Mouse (Mus musculus): ENCODE results near the gene Zbtb20. TPM values are rescaled to one million over a fixed set of nuclear protein-coding genes. Genes with fewer than 3 reads are reported as not detected.

The Zbtb20 gene
- polyA plus RNA-seq, 1 experiment from 2014 or later = 80.6 TPM

DNA sequence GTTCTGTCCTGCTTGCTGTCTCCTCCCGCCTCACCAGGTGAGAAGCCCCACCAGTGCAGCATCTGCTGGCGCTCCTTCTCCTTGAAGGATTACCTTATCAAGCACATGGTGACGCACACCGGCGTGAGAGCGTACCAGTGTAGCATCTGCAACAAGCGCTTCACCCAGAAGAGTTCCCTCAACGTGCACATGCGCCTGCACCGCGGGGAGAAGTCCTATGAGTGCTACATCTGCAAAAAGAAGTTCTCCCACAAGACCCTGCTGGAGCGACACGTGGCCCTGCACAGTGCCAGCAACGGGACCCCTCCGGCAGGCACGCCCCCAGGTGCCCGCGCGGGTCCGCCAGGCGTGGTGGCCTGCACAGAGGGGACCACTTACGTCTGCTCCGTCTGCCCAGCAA lies 742.6 kb downstream of the Zbtb20 start:
- no peak overlapping the region for H3K27ac ChIP-seq (replicated peaks; ENCODE audit: low read depth, low read length)
- 93% methylated on average over 23 of the region's 23 CpGs for WGBS
- H3K9me3 ChIP-seq (ENCODE audit: control insufficient read depth, low read length) = no peaks in the 10 kb centered on the region
- no peaks in the 10 kb centered on the region for H3K27me3 ChIP-seq (ENCODE audit: control insufficient read depth, insufficient read depth, low read length)
- H3K4me3 ChIP-seq (replicated peaks; ENCODE audit: low read depth, low read length) = no peak overlapping the region
- no peak overlapping the region for H3K9ac ChIP-seq (replicated peaks; ENCODE audit: low read length)
- DNase-seq = no peak
- no peak; the same call in 1 of the 2 replicates for ATAC-seq (ENCODE audit: low FRiP score, low TSS enrichment)
- peaks cover 25% of the 10 kb centered on the region for H3K36me3 ChIP-seq (ENCODE audit: control insufficient read depth, insufficient read depth, low read length)
- H3K4me1 ChIP-seq (ENCODE audit: control insufficient read depth, insufficient read depth, low read length) = peaks cover 2% of the 10 kb centered on the region; the same call in 1 of the 2 replicates
- H3K4me2 ChIP-seq (ENCODE audit: low read length) = no peak overlapping the region

DNA sequence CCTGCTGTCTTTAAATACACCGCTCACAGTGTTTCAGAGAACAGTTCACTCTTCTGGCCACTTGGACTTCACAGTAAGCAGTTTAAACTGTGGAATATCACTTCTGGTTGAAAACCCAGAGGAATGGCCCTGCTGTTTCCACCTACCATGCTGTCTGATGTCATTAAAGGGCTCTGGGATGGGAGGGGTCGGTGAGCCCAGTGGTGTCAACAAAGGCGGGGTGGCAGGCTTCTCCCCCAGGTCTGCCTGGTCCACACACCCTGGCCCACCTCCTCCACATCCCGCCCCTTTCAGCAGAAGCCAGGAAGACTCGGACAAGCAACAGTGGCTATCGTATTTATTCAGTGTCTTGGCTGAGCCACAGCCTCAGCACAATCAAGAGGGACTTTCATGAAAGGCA lies 743.6 kb downstream of the Zbtb20 start:
- WGBS = 32% methylated on average over 6 of the region's 6 CpGs
- DNase-seq (no peak), ATAC-seq (ENCODE audit: low FRiP score, low TSS enrichment) (no peak)
- H3K9ac ChIP-seq (replicated peaks; ENCODE audit: low read length) = no peak overlapping the region
- peaks cover 25% of the 10 kb centered on the region for H3K36me3 ChIP-seq (ENCODE audit: control insufficient read depth, insufficient read depth, low read length)
- H3K27ac ChIP-seq (replicated peaks; ENCODE audit: low read depth, low read length) = no peak overlapping the region
- H3K27me3 ChIP-seq (ENCODE audit: control insufficient read depth, insufficient read depth, low read length) = no peaks in the 10 kb centered on the region
- H3K4me2 ChIP-seq (ENCODE audit: low read length) = no peak overlapping the region
- H3K4me1 ChIP-seq (ENCODE audit: control insufficient read depth, insufficient read depth, low read length) = peaks cover 3% of the 10 kb centered on the region; the same call in 1 of the 2 replicates
- H3K4me3 ChIP-seq (replicated peaks; ENCODE audit: low read depth, low read length) = no peak overlapping the region
- H3K9me3 ChIP-seq (ENCODE audit: control insufficient read depth, low read length) = no peaks in the 10 kb centered on the region

DNA sequence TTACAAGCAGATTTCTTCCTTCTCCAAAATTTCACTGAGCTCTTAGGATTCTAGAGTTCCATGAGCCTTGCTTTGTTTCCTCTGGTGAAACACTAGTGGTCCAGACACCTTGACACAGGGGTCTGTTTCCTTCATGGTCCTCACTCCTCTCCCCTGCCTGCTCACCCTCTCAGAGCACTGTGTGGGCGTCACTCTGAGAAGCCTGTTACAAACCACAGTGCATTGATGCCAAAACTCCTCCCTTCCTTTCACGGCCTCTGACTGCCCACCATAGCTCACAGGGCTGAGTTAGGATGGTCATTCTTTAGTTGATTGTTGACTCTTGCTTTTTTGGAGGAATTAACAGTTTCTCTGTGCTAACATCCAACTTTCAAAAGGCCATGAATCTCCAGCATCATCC lies 744.7 kb downstream of the Zbtb20 start:
- no peak for ATAC-seq (ENCODE audit: low FRiP score, low TSS enrichment)

DNA sequence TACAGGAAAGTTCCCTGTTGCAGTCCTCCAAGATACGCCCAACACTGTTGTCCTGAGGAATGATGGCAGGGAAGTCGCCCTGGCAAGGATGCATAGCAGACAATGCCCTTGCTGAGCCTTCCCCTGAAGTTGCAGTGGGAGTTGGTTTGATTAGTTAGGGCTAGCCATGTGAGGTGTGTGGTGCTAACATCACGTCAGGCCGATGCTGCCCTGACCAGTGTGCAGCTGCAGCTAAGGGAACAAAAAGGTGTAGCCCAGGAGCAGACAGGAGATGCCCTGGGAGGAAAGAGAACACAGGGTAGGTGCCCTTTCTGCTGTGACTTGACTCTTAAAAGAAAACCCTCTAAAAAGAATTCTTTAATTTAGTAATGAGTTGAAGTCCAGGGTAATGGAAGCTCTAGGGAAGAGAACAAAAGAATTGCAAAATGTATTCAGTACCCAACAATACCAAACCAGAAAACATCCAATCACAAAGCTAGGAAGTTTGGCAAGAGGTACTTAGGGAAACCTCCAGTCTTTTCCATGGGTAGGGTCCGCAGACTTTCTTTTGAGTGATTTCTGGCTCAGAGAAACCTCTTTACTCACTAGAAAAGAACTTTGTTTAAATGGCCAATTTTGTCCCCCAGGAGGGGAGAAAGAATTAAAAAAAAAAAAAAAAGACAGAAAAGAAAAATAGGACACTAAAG lies 747.8 kb downstream of the Zbtb20 start:
- peaks cover 41% of the 10 kb centered on the region for H3K36me3 ChIP-seq (ENCODE audit: control insufficient read depth, insufficient read depth, low read length)
- ATAC-seq (ENCODE audit: low FRiP score, low TSS enrichment) = peak; percentile 69
- peak; percentile 48 for DNase-seq
- H3K27ac ChIP-seq (replicated peaks; ENCODE audit: low read depth, low read length) = peak overlapping the region; percentile 53
- no peaks in the 10 kb centered on the region for H3K9me3 ChIP-seq (ENCODE audit: control insufficient read depth, low read length)
- no peak overlapping the region for H3K4me2 ChIP-seq (ENCODE audit: low read length)
- no peak overlapping the region for H3K9ac ChIP-seq (replicated peaks; ENCODE audit: low read length)
- H3K4me1 ChIP-seq (ENCODE audit: control insufficient read depth, insufficient read depth, low read length) = peaks cover 3% of the 10 kb centered on the region; the same call in 1 of the 2 replicates
- H3K27me3 ChIP-seq (ENCODE audit: control insufficient read depth, insufficient read depth, low read length) = no peaks in the 10 kb centered on the region
- H3K4me3 ChIP-seq (replicated peaks; ENCODE audit: low read depth, low read length) = no peak overlapping the region
- WGBS = 45% methylated on average over 5 of the region's 5 CpGs

More for the DNA sequence above, 744.7 kb downstream of the Zbtb20 start:
- Histone ChIP-seq H3K4me2 (ENCODE audit: low read length) (no peak overlapping the region), H3K9ac (replicated peaks; ENCODE audit: low read length) (no peak overlapping the region), H3K27me3 (ENCODE audit: control insufficient read depth, insufficient read depth, low read length) (no peaks in the 10 kb centered on the region), H3K36me3 (ENCODE audit: control insufficient read depth, insufficient read depth, low read length) (peaks cover 26% of the 10 kb centered on the region), H3K9me3 (ENCODE audit: control insufficient read depth, low read length) (no peaks in the 10 kb centered on the region), H3K4me1 (ENCODE audit: control insufficient read depth, insufficient read depth, low read length) (peaks cover 3% of the 10 kb centered on the region; the same call in 1 of the 2 replicates), H3K4me3 (replicated peaks; ENCODE audit: low read depth, low read length) (no peak overlapping the region), H3K27ac (replicated peaks; ENCODE audit: low read depth, low read length) (no peak overlapping the region)
- 11% methylated on average over 2 of the region's 2 CpGs for WGBS
- DNase-seq = no peak

DNA sequence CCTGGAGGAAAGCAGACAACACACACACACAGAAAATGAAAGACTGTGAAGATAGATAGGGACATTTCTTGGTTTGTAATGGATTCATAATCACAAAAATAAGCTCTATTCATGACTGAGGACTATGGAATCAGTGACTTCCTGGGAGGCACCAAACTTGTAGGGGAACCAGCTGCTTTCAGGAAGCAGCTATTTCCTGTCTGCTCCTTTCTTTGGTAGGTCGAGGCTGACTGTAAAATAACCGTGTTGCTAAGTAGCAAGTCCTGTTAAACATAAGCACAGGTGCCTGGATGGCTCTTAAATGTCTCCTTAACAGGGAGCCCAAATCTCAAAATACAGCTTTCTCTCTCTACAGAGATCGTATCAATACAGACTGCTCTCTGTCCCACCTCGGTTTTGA lies 749.2 kb downstream of the Zbtb20 start:
- Histone ChIP-seq H3K36me3 (ENCODE audit: control insufficient read depth, insufficient read depth, low read length) (peaks cover 31% of the 10 kb centered on the region), H3K27me3 (ENCODE audit: control insufficient read depth, insufficient read depth, low read length) (no peaks in the 10 kb centered on the region), H3K9ac (replicated peaks; ENCODE audit: low read length) (no peak overlapping the region), H3K27ac (replicated peaks; ENCODE audit: low read depth, low read length) (no peak overlapping the region), H3K4me3 (replicated peaks; ENCODE audit: low read depth, low read length) (no peak overlapping the region), H3K9me3 (ENCODE audit: control insufficient read depth, low read length) (no peaks in the 10 kb centered on the region), H3K4me1 (ENCODE audit: control insufficient read depth, insufficient read depth, low read length) (peaks cover 3% of the 10 kb centered on the region; the same call in 1 of the 2 replicates), H3K4me2 (ENCODE audit: low read length) (no peak overlapping the region)
- no peak for DNase-seq
- 88% methylated on average over 4 of the region's 4 CpGs for WGBS
- ATAC-seq (ENCODE audit: low FRiP score, low TSS enrichment) = no peak

DNA sequence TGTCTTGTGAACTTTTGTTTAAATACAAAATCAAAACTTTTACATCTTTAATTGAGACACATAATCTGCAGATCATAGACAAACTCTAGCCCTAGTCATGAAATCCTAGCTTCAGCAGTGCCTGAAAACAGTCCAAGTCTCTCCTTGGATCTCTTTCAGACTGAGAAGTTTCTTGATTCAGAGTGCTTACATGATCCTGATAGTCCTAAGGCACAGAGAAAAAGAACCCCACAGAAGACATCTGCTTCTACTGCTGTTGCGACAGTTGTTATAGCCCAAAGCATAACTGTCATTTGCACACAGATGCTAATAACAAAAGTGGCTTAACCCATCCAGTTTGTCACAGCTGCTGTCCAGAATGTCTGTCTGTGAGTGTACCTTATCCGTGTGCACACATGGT lies 749.6 kb downstream of the Zbtb20 start:
- H3K9me3 ChIP-seq (ENCODE audit: control insufficient read depth, low read length) = no peaks in the 10 kb centered on the region
- H3K36me3 ChIP-seq (ENCODE audit: control insufficient read depth, insufficient read depth, low read length) = peaks cover 28% of the 10 kb centered on the region
- H3K9ac ChIP-seq (replicated peaks; ENCODE audit: low read length) = no peak overlapping the region
- H3K4me2 ChIP-seq (ENCODE audit: low read length) = no peak overlapping the region
- no peak overlapping the region; the same call in 1 of the 2 replicates for H3K27ac ChIP-seq (replicated peaks; ENCODE audit: low read depth, low read length)
- H3K4me1 ChIP-seq (ENCODE audit: control insufficient read depth, insufficient read depth, low read length) = peaks cover 3% of the 10 kb centered on the region; the same call in 1 of the 2 replicates
- no peak overlapping the region for H3K4me3 ChIP-seq (replicated peaks; ENCODE audit: low read depth, low read length)
- H3K27me3 ChIP-seq (ENCODE audit: control insufficient read depth, insufficient read depth, low read length) = no peaks in the 10 kb centered on the region
- WGBS = 83% methylated on average over 2 of the region's 2 CpGs
- DNase-seq (no peak), ATAC-seq (ENCODE audit: low FRiP score, low TSS enrichment) (no peak)

DNA sequence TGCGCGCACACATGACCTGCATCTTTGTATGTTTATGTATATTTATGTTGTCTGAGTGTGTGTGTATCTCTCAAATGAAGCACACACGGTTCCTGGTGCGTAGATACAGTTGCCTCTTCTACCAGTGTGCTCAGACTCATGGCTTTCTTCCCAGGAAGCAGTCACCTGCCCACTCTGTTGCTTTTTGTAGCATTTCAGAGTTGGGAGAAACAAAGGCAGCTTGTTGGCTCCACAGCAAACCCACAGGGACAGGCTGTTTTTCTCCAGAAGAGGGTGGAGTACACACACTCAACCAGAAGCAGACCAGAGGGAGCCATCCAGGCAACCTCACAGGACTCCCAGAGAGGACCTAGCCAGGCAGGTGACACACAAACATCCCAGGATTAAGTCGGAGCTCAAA lies 750.3 kb downstream of the Zbtb20 start:
- peaks cover 3% of the 10 kb centered on the region; the same call in 1 of the 2 replicates for H3K4me1 ChIP-seq (ENCODE audit: control insufficient read depth, insufficient read depth, low read length)
- H3K27me3 ChIP-seq (ENCODE audit: control insufficient read depth, insufficient read depth, low read length) = no peaks in the 10 kb centered on the region
- H3K36me3 ChIP-seq (ENCODE audit: control insufficient read depth, insufficient read depth, low read length) = peaks cover 26% of the 10 kb centered on the region
- 97% methylated on average over 5 of the region's 5 CpGs for WGBS
- ATAC-seq (ENCODE audit: low FRiP score, low TSS enrichment) (no peak), DNase-seq (no peak)
- no peak overlapping the region for H3K27ac ChIP-seq (replicated peaks; ENCODE audit: low read depth, low read length)
- H3K4me3 ChIP-seq (replicated peaks; ENCODE audit: low read depth, low read length) = no peak overlapping the region
- H3K9ac ChIP-seq (replicated peaks; ENCODE audit: low read length) = no peak overlapping the region
- H3K9me3 ChIP-seq (ENCODE audit: control insufficient read depth, low read length) = no peaks in the 10 kb centered on the region
- no peak overlapping the region for H3K4me2 ChIP-seq (ENCODE audit: low read length)

DNA sequence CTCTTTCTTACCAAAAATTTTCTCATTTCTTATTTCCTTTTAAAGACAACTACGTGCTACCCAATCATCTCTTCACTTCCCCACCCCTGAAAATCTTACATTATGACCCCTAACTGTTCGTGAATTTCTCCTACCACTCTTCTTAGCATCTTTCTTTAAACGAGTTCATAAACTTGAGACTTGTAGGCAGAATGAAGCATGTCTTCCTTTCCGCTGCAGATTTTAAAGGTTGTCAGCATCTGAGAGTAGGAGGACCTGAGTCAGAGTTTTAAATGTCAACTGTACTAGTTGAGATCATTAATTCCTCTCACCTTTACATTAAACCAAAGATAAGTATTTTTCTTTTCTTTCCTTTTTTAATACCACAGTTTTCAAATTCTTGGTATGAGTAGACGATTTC lies 753.0 kb downstream of the Zbtb20 start:
- ATAC-seq (ENCODE audit: low FRiP score, low TSS enrichment) (no peak), DNase-seq (no peak)
- H3K9ac ChIP-seq (replicated peaks; ENCODE audit: low read length) = no peak overlapping the region
- H3K4me1 ChIP-seq (ENCODE audit: control insufficient read depth, insufficient read depth, low read length) = no peaks in the 10 kb centered on the region
- H3K9me3 ChIP-seq (ENCODE audit: control insufficient read depth, low read length) = no peaks in the 10 kb centered on the region
- 96% methylated on average over 5 of the region's 5 CpGs for WGBS
- no peaks in the 10 kb centered on the region for H3K27me3 ChIP-seq (ENCODE audit: control insufficient read depth, insufficient read depth, low read length)
- no peak overlapping the region for H3K4me3 ChIP-seq (replicated peaks; ENCODE audit: low read depth, low read length)
- H3K36me3 ChIP-seq (ENCODE audit: control insufficient read depth, insufficient read depth, low read length) = peaks cover 30% of the 10 kb centered on the region
- no peak overlapping the region for H3K4me2 ChIP-seq (ENCODE audit: low read length)
- H3K27ac ChIP-seq (replicated peaks; ENCODE audit: low read depth, low read length) = no peak overlapping the region

DNA sequence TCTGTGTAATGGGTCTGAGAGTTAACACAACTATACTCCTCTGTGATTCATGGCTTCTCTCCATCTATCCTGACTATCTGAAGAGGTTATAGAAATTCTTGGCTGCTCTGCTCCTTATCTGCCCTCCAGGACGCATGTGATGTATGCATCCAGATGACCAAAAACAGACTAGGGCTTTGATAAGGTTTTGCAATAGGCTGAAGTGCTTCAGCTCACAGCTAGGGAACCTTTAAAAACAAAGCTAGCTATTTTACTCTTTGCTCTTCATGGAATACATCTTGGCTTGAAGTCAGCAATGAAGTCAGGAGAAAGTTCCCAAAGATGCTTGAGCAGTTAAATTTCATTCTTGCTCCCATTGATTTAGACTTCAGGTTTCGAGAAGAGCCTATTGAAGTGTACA lies 756.1 kb downstream of the Zbtb20 start:
- Histone ChIP-seq H3K4me2 (ENCODE audit: low read length) (no peak overlapping the region), H3K27ac (replicated peaks; ENCODE audit: low read depth, low read length) (no peak overlapping the region), H3K9me3 (ENCODE audit: control insufficient read depth, low read length) (no peaks in the 10 kb centered on the region), H3K4me3 (replicated peaks; ENCODE audit: low read depth, low read length) (no peak overlapping the region), H3K9ac (replicated peaks; ENCODE audit: low read length) (no peak overlapping the region), H3K4me1 (ENCODE audit: control insufficient read depth, insufficient read depth, low read length) (no peaks in the 10 kb centered on the region), H3K36me3 (ENCODE audit: control insufficient read depth, insufficient read depth, low read length) (peaks cover 22% of the 10 kb centered on the region), H3K27me3 (ENCODE audit: control insufficient read depth, insufficient read depth, low read length) (no peaks in the 10 kb centered on the region)
- 75% methylated on average over 2 of the region's 2 CpGs for WGBS
- DNase-seq (no peak), ATAC-seq (ENCODE audit: low FRiP score, low TSS enrichment) (no peak)

All from midbrain, embryonic 14.5 days (tissue).